Mouse (Mus musculus): ENCODE measurements around the gene Dctpp1. TPM values are rescaled to one million over a fixed set of nuclear protein-coding genes. Genes with fewer than 3 reads are reported as not detected.
A peak's percentile ranks its signal among the peaks of the same experiment; 100 is the strongest.

The Dctpp1 gene
- polyA plus RNA-seq, 1 experiment from 2014 or later = 265 TPM

- Histone ChIP-seq H3K9ac (ENCODE audit: low read length) (peak overlapping the region; percentile 99), H3K27ac (ENCODE audit: low read depth, low read length) (peak overlapping the region; percentile 99; the same call in 1 of the 2 replicates), H3K9me3 (ENCODE audit: control insufficient read depth, low read length) (no peaks in the 10 kb centered on the region; the same call in 1 of the 2 replicates), H3K4me2 (ENCODE audit: low read depth, low read length, severe bottlenecking) (peak overlapping the region; percentile 61), H3K4me3 (ENCODE audit: low read depth, low read length) (peak overlapping the region; percentile 94), H3K36me3 (ENCODE audit: control insufficient read depth, insufficient read depth, low read length) (peaks cover 16% of the 10 kb centered on the region), H3K4me1 (replicated peaks; ENCODE audit: control insufficient read depth, insufficient read depth, low read length) (peaks cover 10% of the 10 kb centered on the region; the same call in 1 of the 2 replicates), H3K27me3 (ENCODE audit: control insufficient read depth, insufficient read depth, low read length) (no peaks in the 10 kb centered on the region)
- ATAC-seq (replicated peaks; ENCODE audit: low FRiP score) (no peak), DNase-seq (ENCODE audit: low spot score) (no peak)
- WGBS = 69% methylated on average over 3 of the region's 3 CpGs
Observed at GRCm38 (mm10) chr7:127231376-127231775, 29.1 kb downstream of the Dctpp1 start.

- Histone ChIP-seq H3K9me3 (ENCODE audit: control insufficient read depth, low read length) (no peaks in the 10 kb centered on the region), H3K27me3 (ENCODE audit: control insufficient read depth, insufficient read depth, low read length) (no peaks in the 10 kb centered on the region), H3K4me2 (ENCODE audit: low read depth, low read length, severe bottlenecking) (no peak overlapping the region), H3K9ac (ENCODE audit: low read length) (no peak overlapping the region), H3K4me3 (ENCODE audit: low read depth, low read length) (no peak overlapping the region), H3K4me1 (replicated peaks; ENCODE audit: control insufficient read depth, insufficient read depth, low read length) (peaks cover 5% of the 10 kb centered on the region; the same call in 1 of the 2 replicates), H3K36me3 (ENCODE audit: control insufficient read depth, insufficient read depth, low read length) (peaks cover 2% of the 10 kb centered on the region; the same call in 1 of the 2 replicates), H3K27ac (ENCODE audit: low read depth, low read length) (no peak overlapping the region)
- peak; percentile 84 for DNase-seq (ENCODE audit: low spot score)
- 65% methylated on average over 4 of the region's 4 CpGs for WGBS
- ATAC-seq (replicated peaks; ENCODE audit: low FRiP score) = no peak
Observed at GRCm38 (mm10) chr7:127228615-127229303, 31.8 kb downstream of the Dctpp1 start.

GRCm38 (mm10) chr7:127225147-127225995 is 35.1 kb downstream of the Dctpp1 start:
- H3K9ac ChIP-seq (ENCODE audit: low read length) = no peak overlapping the region

GRCm38 (mm10) chr7:127224616-127225015 is 35.9 kb downstream of the Dctpp1 start:
- 87% methylated on average over 6 of the region's 6 CpGs for WGBS
- H3K27ac ChIP-seq (ENCODE audit: low read depth, low read length) = no peak overlapping the region
- no peak overlapping the region for H3K4me2 ChIP-seq (ENCODE audit: low read depth, low read length, severe bottlenecking)
- no peak overlapping the region for H3K4me3 ChIP-seq (ENCODE audit: low read depth, low read length)
- no peaks in the 10 kb centered on the region for H3K9me3 ChIP-seq (ENCODE audit: control insufficient read depth, low read length)
- H3K9ac ChIP-seq (ENCODE audit: low read length) = no peak overlapping the region
- ATAC-seq (replicated peaks; ENCODE audit: low FRiP score) = no peak
- peaks cover 2% of the 10 kb centered on the region; the same call in 1 of the 2 replicates for H3K36me3 ChIP-seq (ENCODE audit: control insufficient read depth, insufficient read depth, low read length)
- DNase-seq (ENCODE audit: low spot score) = no peak
- no peaks in the 10 kb centered on the region for H3K4me1 ChIP-seq (replicated peaks; ENCODE audit: control insufficient read depth, insufficient read depth, low read length)
- no peaks in the 10 kb centered on the region for H3K27me3 ChIP-seq (ENCODE audit: control insufficient read depth, insufficient read depth, low read length)

More at GRCm38 (mm10) chr7:127225147-127225995, 35.1 kb downstream of the Dctpp1 start:
- Histone ChIP-seq H3K4me1 (replicated peaks; ENCODE audit: control insufficient read depth, insufficient read depth, low read length) (no peaks in the 10 kb centered on the region), H3K36me3 (ENCODE audit: control insufficient read depth, insufficient read depth, low read length) (peaks cover 2% of the 10 kb centered on the region; the same call in 1 of the 2 replicates), H3K27me3 (ENCODE audit: control insufficient read depth, insufficient read depth, low read length) (no peaks in the 10 kb centered on the region), H3K9me3 (ENCODE audit: control insufficient read depth, low read length) (no peaks in the 10 kb centered on the region), H3K4me3 (ENCODE audit: low read depth, low read length) (no peak overlapping the region), H3K27ac (ENCODE audit: low read depth, low read length) (no peak overlapping the region), H3K4me2 (ENCODE audit: low read depth, low read length, severe bottlenecking) (no peak overlapping the region)
- no peak for DNase-seq (ENCODE audit: low spot score)
- WGBS = 92% methylated on average over 11 of the region's 11 CpGs
- no peak for ATAC-seq (replicated peaks; ENCODE audit: low FRiP score)

- H3K36me3 ChIP-seq (ENCODE audit: control insufficient read depth, insufficient read depth, low read length) = no peaks in the 10 kb centered on the region; the same call in 1 of the 2 replicates
- DNase-seq (ENCODE audit: low spot score) = no peak
- H3K9ac ChIP-seq (ENCODE audit: low read length) = no peak overlapping the region
- H3K4me3 ChIP-seq (ENCODE audit: low read depth, low read length) = no peak overlapping the region
- no peaks in the 10 kb centered on the region for H3K4me1 ChIP-seq (replicated peaks; ENCODE audit: control insufficient read depth, insufficient read depth, low read length)
- ATAC-seq (replicated peaks; ENCODE audit: low FRiP score) = no peak
- no peak overlapping the region for H3K4me2 ChIP-seq (ENCODE audit: low read depth, low read length, severe bottlenecking)
- H3K27me3 ChIP-seq (ENCODE audit: control insufficient read depth, insufficient read depth, low read length) = no peaks in the 10 kb centered on the region
- no peaks in the 10 kb centered on the region for H3K9me3 ChIP-seq (ENCODE audit: control insufficient read depth, low read length)
- WGBS = 87% methylated on average over 6 of the region's 6 CpGs
- H3K27ac ChIP-seq (ENCODE audit: low read depth, low read length) = no peak overlapping the region
Observed at GRCm38 (mm10) chr7:127223515-127224478, 36.7 kb downstream of the Dctpp1 start.

GRCm38 (mm10) chr7:127223106-127223505 is 37.4 kb downstream of the Dctpp1 start:
- Histone ChIP-seq H3K4me3 (ENCODE audit: low read depth, low read length) (no peak overlapping the region), H3K36me3 (ENCODE audit: control insufficient read depth, insufficient read depth, low read length) (no peaks in the 10 kb centered on the region; the same call in 1 of the 2 replicates), H3K9me3 (ENCODE audit: control insufficient read depth, low read length) (no peaks in the 10 kb centered on the region), H3K4me2 (ENCODE audit: low read depth, low read length, severe bottlenecking) (no peak overlapping the region), H3K9ac (ENCODE audit: low read length) (no peak overlapping the region), H3K4me1 (replicated peaks; ENCODE audit: control insufficient read depth, insufficient read depth, low read length) (no peaks in the 10 kb centered on the region), H3K27me3 (ENCODE audit: control insufficient read depth, insufficient read depth, low read length) (no peaks in the 10 kb centered on the region), H3K27ac (ENCODE audit: low read depth, low read length) (no peak overlapping the region)
- no peak for ATAC-seq (replicated peaks; ENCODE audit: low FRiP score)
- no peak for DNase-seq (ENCODE audit: low spot score)
- WGBS = 99% methylated on average over 3 of the region's 3 CpGs

GRCm38 (mm10) chr7:127220440-127220839 is 40.1 kb downstream of the Dctpp1 start:
- H3K9me3 ChIP-seq (ENCODE audit: control insufficient read depth, low read length) = no peaks in the 10 kb centered on the region
- no peaks in the 10 kb centered on the region for H3K27me3 ChIP-seq (ENCODE audit: control insufficient read depth, insufficient read depth, low read length)
- H3K36me3 ChIP-seq (ENCODE audit: control insufficient read depth, insufficient read depth, low read length) = no peaks in the 10 kb centered on the region; the same call in 1 of the 2 replicates
- no peak for DNase-seq (ENCODE audit: low spot score)
- no peak for ATAC-seq (replicated peaks; ENCODE audit: low FRiP score)
- no peak overlapping the region for H3K4me3 ChIP-seq (ENCODE audit: low read depth, low read length)
- no peak overlapping the region for H3K9ac ChIP-seq (ENCODE audit: low read length)
- H3K27ac ChIP-seq (ENCODE audit: low read depth, low read length) = no peak overlapping the region
- no peaks in the 10 kb centered on the region for H3K4me1 ChIP-seq (replicated peaks; ENCODE audit: control insufficient read depth, insufficient read depth, low read length)
- 86% methylated on average over 6 of the region's 6 CpGs for WGBS
- H3K4me2 ChIP-seq (ENCODE audit: low read depth, low read length, severe bottlenecking) = no peak overlapping the region

- Histone ChIP-seq H3K4me2 (ENCODE audit: low read depth, low read length, severe bottlenecking) (no peak overlapping the region), H3K9ac (ENCODE audit: low read length) (no peak overlapping the region), H3K27ac (ENCODE audit: low read depth, low read length) (no peak overlapping the region), H3K36me3 (ENCODE audit: control insufficient read depth, insufficient read depth, low read length) (no peaks in the 10 kb centered on the region; the same call in 1 of the 2 replicates), H3K4me1 (replicated peaks; ENCODE audit: control insufficient read depth, insufficient read depth, low read length) (no peaks in the 10 kb centered on the region), H3K4me3 (ENCODE audit: low read depth, low read length) (no peak overlapping the region), H3K9me3 (ENCODE audit: control insufficient read depth, low read length) (no peaks in the 10 kb centered on the region), H3K27me3 (ENCODE audit: control insufficient read depth, insufficient read depth, low read length) (peaks cover 3% of the 10 kb centered on the region; the same call in 1 of the 2 replicates)
- WGBS = 88% methylated on average over 4 of the region's 4 CpGs
- DNase-seq (ENCODE audit: low spot score) (no peak), ATAC-seq (replicated peaks; ENCODE audit: low FRiP score) (no peak)
Observed at GRCm38 (mm10) chr7:127218670-127219069, 41.8 kb downstream of the Dctpp1 start.

Measured in forebrain, embryonic 11.5 days (tissue).